Comparison of ENCODE assay signal across 24 mouse cellular contexts in genomic region chr4:34213731-34214130, GRCm38 (mm10).
"Had no signal": no experiment of that assay in that cellular context is flagged by ENCODE, and none has a peak within 500 bp of the region (broad histone marks: within the 10 kb centered on the region; RNA-seq: fewer than 3 reads in every experiment).

No protein-coding gene starts in this region.

- H3K27ac ChIP-seq: kidney, embryonic 15.5 days; limb, embryonic 12.5 days; limb, embryonic 15.5 days; liver, embryonic 14.5 days; lung, embryonic 15.5 days; midbrain, embryonic 10.5 days; neural tube, embryonic 12.5 days; neural tube, embryonic 15.5 days; stomach, embryonic 15.5 days had no signal

- H3K27me3 ChIP-seq: kidney, embryonic 15.5 days; limb, embryonic 12.5 days; limb, embryonic 15.5 days; lung, embryonic 15.5 days; megakaryocyte, embryonic 14.5 days; neural tube, embryonic 12.5 days; neural tube, embryonic 15.5 days; stomach, embryonic 15.5 days had no signal

- H3K9ac ChIP-seq: kidney, embryonic 15.5 days; limb, embryonic 12.5 days; limb, embryonic 15.5 days; liver, embryonic 14.5 days; liver, postnatal 0 days; lung, embryonic 15.5 days; neural tube, embryonic 12.5 days; neural tube, embryonic 15.5 days; stomach, embryonic 15.5 days had no signal

- H3K9me3 ChIP-seq: kidney, embryonic 15.5 days; limb, embryonic 12.5 days; limb, embryonic 15.5 days; lung, embryonic 15.5 days; megakaryocyte, embryonic 14.5 days; midbrain, embryonic 10.5 days; neural tube, embryonic 12.5 days; neural tube, embryonic 15.5 days; stomach, embryonic 15.5 days had no signal

- H3K4me2 ChIP-seq: kidney, embryonic 15.5 days; limb, embryonic 12.5 days; limb, embryonic 15.5 days; liver, embryonic 11.5 days; lung, embryonic 15.5 days; neural tube, embryonic 12.5 days; neural tube, embryonic 15.5 days; stomach, embryonic 15.5 days had no signal

- ATAC-seq: liver, postnatal 0 days had no signal

- H3K36me3 ChIP-seq: kidney, embryonic 15.5 days; limb, embryonic 12.5 days; limb, embryonic 15.5 days; lung, embryonic 15.5 days; midbrain, embryonic 10.5 days; neural tube, embryonic 12.5 days; neural tube, embryonic 15.5 days; stomach, embryonic 15.5 days had no signal

- DNase-seq: kidney, adult 8-10 months; kidney, postnatal 10 days; kidney, postnatal 36 days; left cerebral cortex, postnatal 4 days; liver, postnatal 0 days; lung, postnatal 10 days; lung, postnatal 36 days; midbrain, embryonic 14.5 days; right cerebral cortex, postnatal 25 days; spleen, adult 18-20 months; thymus, adult 2 months; thymus, postnatal 14 days; thymus, postnatal 4 days had no signal

- H3K4me3 ChIP-seq: kidney, embryonic 15.5 days; limb, embryonic 12.5 days; limb, embryonic 15.5 days; lung, embryonic 15.5 days; megakaryocyte, embryonic 14.5 days; midbrain, embryonic 10.5 days; neural tube, embryonic 12.5 days; neural tube, embryonic 15.5 days; stomach, embryonic 15.5 days had no signal

- H3K4me1 ChIP-seq: kidney, embryonic 15.5 days; limb, embryonic 12.5 days; limb, embryonic 15.5 days; lung, embryonic 15.5 days; megakaryocyte, embryonic 14.5 days; midbrain, embryonic 10.5 days; neural tube, embryonic 12.5 days; neural tube, embryonic 15.5 days; stomach, embryonic 15.5 days had no signal
